Mouse (Mus musculus): Measurements from ENCODE around the gene Sohlh1.
"Not testable (repeated sequence)": the region's sequence is repeated elsewhere in the genome, so short reads cannot be mapped to it uniquely, and the experiment has no call there.

The Sohlh1 gene

DNA sequence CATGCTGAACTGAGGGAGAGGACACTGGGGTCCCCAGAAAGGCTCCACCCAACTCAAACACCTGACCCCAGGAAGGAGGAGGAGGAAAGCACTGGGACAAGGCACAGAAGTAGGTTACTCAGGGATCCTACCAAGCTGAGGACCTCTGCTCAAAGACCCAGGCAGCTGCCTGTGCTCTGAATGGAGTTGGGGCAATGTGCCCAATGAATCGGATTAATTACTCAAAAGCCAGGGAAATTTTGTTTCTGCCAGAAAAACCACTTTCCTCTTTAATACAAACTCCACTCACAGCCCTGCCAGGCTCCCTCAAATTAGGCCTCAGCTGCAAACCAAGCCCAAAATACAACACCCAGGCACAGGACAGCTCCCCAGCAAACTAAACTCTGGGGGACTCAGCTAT, 4.3 kb downstream of the Sohlh1 start:
- in situ Hi-C loops (cut with MboI; ENCODE audit: low sequenced_read_pairs) = no loop called here

DNA sequence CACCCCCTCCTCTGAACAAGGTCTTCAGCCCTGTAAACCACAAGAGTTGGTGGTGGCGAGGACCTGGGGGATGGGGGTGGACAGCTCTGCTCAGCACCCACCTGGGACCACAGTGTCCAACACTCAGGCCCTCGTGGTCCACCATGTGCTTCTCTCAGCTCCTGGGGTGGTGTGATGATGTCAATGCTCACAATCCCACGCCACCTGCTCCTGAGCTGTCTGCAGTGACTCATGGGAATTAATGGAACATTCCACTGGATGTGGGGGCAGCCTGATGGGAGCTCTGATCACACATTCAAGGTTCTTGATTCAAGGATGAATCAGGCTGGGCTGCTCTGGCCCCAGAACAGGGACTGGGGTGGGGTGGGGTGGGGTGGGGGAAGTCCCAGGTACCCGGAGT, 4.9 kb downstream of the Sohlh1 start:
- in situ Hi-C loops (cut with MboI; ENCODE audit: low sequenced_read_pairs) = no loop called here

DNA sequence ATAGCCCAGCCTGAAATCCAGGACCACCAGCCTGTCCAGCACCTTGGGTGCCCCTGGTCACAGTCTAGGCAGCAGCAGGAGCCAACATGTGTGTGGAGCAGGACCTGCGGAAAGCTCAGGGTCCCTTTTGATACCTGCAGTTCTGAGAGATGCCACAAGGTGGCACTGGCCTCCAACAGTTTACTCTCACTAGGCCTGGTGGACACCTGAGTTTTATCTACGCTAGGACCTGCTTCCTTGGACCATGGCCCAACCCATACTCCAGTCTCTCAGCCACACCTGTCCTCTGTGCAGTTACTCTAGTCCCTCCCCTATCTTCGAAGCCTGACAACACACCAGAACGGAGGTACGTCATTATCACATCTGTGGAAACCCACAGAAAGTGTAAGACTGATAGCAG, 10.8 kb downstream of the Sohlh1 start:
- in situ Hi-C loops (cut with MboI; ENCODE audit: low sequenced_read_pairs) = no loop called here

DNA sequence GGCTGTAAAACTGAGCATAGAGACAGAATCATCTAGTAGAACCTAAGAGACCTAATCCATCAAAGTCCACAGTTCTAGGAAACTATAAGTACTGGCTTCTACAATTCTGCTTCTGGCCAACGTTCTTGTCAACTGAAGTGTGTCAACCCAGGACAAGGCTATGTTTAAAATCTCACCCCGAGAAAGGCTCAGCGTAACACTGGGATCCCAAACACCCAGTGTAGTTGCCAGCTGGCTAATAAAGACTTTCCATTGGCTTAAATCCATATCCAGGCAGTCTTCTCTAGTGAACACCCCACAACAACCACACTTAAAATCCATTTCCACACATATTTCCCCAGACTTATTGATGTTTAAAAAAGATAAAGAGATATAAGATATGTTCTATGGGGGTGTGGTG, 16.3 kb downstream of the Sohlh1 start:
- in situ Hi-C loops (cut with MboI; ENCODE audit: low sequenced_read_pairs) = no loop called here

DNA sequence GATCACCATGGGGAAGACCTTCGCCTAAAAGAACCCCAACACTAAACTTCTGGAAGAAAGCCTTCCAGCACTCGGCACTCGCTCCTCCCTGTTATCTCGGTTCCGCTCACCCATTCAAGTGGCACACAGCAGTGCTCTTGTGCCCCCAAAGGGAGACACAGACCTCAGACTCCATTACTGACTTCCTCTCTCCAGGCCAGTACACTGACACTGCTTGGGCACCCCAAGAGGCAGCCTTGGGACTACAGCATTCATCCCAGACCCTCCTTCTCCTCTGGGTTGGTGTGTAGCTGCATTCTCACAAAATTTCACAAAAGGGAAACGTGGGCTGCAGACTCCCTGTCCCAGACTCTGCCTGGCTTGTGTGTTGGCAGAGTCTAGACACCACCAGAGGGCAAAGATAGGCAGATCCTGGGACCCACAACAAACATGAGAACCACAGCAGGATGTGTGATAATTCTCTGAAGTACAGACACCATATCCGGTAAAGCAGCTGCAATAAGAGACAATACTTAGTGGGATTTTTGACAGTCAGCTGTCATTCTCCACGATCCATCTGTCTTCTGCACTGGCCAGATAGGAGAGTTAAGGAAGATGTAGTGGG, 18.6 kb downstream of the Sohlh1 start:
- in situ Hi-C loops (cut with MboI; ENCODE audit: low sequenced_read_pairs) = no loop called here

DNA sequence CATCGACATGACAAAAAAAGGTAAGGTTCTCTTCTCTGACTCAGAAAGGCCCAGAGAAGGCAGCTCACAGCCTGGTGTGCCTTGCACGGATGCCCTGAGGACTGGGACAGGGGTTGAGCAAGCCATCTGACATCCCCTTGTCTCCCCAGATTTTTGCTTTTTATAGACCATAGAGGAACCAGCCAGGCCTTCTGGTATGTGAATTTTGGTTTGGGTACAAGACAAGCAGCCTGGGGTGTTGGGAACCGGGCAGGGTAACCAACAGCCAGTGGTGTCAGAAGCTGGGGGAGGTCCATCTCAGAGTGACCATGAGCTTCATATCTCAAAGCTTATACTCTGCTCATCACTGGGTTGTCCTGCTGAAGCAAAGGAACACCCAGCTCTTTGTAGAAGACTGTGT, 22.3 kb downstream of the Sohlh1 start:
- in situ Hi-C loops (cut with MboI; ENCODE audit: low sequenced_read_pairs) = no loop called here

DNA sequence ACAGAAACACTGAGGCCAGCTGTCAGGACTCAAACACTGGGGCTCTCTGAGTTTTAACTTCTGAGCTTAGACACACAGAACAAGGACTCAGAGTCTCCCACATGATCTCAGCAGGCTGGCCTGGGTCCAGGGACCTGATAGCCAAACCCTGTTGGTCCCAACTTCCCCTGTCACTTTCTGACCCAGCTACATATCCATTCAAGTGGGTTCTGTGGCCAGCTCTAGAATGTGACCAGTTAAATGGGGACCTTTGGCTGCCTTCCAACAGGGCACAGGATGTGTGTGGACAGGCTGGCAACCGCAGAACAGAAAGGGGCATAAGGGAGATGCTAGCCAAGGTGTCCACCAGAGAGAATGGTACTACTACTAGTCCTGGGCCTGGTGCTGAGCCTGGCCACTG, 24.2 kb downstream of the Sohlh1 start, which contains the start of gene Lcn9:
Lcn9 (plus strand) TSS at position 348 of the 400 bp plus-strand sequence.
- in situ Hi-C loops (cut with MboI; ENCODE audit: low sequenced_read_pairs) = no loop called here

DNA sequence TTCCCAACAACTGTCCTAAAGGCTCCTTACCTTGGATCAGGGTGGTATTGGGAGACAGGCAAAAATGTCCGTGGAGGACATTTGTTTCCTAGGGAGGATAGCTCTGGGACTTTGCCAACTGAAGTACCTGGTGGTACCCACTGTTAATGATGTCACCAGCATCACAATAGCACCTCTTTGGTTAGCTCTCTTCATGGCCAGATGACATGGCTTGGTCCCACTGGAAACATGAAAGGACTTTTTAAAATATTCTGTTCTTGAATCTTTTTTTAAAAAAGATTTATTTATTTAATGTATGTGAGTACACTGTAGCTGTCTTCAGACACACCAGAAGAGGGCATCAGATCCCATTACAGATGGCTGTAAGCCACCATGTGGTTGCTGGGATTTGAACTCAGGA, 31.3 kb downstream of the Sohlh1 start, which contains the start of gene Glt6d1:
Glt6d1 (minus strand) TSS at position 101 of the 400 bp plus-strand sequence.
- in situ Hi-C loops (cut with MboI; ENCODE audit: low sequenced_read_pairs) = not testable (repeated sequence)

DNA sequence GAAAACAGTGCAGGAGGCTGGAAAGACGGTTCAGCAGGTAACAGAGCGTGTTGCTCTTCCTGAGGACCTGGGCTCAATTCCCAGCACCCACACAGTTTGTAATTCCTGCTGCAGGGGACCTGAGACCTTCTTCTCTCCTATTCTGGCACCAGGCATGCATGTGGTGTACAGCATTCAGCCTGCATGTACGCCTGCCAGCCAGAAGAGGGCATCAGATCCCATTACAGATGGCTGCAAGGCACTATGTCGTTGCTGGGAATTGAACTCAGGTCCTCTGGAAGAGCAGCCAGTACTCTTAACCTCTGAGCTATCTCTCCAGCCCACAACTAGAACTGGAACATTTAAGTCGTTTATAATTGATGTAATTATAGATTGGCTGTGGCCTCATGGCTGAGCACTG, 33.7 kb downstream of the Sohlh1 start:
- in situ Hi-C loops (cut with MboI; ENCODE audit: low sequenced_read_pairs) = no loop called here

DNA sequence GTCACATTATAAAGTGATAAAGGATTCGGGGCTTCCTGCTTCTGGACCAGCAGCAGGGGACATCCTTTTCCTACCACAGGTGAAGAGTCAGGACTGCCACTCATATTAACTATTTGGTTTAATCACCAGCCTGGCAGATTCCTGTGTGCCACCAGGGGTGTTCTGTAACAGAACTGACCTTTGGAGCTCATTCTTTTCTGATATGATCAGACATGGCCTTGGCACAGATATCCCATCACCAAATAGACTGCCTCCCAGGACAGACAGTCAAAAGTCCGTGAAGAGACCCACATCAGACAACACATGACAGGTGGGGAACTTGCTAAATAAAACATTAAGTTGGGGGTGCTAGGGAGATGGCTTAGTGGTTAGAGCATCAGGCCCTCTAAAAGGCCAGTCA, 35.3 kb downstream of the Sohlh1 start:
- in situ Hi-C loops (cut with MboI; ENCODE audit: low sequenced_read_pairs) = no loop called here

DNA sequence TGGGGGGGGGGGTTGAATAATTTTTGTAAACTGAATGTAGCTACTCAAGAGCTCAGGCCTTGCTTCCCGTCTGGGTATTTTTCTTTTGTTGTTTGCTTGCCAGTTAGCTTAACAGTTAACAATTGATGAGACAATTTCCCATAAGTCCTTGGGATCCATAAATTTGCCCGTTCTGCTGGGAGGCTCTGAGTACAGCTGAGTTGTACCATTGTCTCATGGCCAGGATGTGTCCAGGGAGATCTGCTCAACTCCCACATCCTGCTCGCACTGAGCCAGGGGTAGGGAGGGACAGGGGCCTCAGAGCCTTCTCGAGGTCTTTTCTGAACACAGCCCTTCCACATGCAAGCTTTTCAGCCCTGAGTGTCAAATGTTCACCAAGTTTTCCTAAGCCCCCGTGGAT, 49.0 kb downstream of the Sohlh1 start:
- in situ Hi-C loops (cut with MboI; ENCODE audit: low sequenced_read_pairs) = no loop called here

DNA sequence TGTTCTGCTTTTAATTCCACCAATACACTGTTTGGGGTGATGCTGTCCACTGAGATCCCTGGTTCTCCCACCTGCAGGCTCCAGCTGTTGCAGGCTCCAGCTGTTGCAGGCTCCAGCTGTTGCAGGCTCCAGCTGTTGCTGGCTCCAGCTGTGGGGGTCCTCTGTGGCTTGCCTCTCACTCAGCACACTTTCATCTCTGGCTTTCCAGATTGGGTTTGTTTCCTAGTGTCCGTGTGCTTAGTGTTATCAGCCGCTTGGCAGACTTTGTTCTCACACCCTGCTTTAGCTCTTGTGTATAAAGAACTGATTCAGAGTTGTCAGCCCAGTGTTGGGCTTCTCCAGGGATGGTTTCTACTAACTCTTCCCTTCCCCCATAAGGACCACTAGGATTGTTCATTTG, 49.4 kb downstream of the Sohlh1 start:
- in situ Hi-C loops (cut with MboI; ENCODE audit: low sequenced_read_pairs) = no loop called here

All from CH12F3 (cell line).